Mouse (Mus musculus) midbrain, postnatal 0 days (tissue): ENCODE results near the gene Yipf3. TPM values are rescaled to one million over a fixed set of nuclear protein-coding genes. Genes with fewer than 3 reads are reported as not detected.
A peak's percentile ranks its signal among the peaks of the same experiment; 100 is the strongest.

Experiments used
- ATAC-seq: fragments of 200-750 bp; cut with Nextera tagmentation; 2 replicates; pipeline ENCODE4 v1.8.0; 2017; ENCODE audit warnings: moderate number of reproducible peaks, mild to moderate bottlenecking, moderate TSS enrichment, moderate library complexity; ENCODE audit not compliant: low FRiP score
- DNase-seq: peaks from one replicate; pipeline ENCODE4 v3.0.0-alpha.2; 2015; ENCODE audit warnings: low spot score
- H3K27ac ChIP-seq: fragments of 300-500 bp; sonication (generic); 2 replicates; pipeline ENCODE4 v1.5.1; 2014; ENCODE audit warnings: low read depth, mild to moderate bottlenecking, low read length, mixed read lengths
- H3K27me3 ChIP-seq: fragments of 300-500 bp; sonication (generic); 2 replicates; pipeline ENCODE4 v1.6.1; 2014; ENCODE audit warnings: low read length, control low read depth, mixed read lengths; ENCODE audit not compliant: insufficient read depth
- H3K36me3 ChIP-seq: fragments of 300-500 bp; sonication (generic); 2 replicates; pipeline ENCODE4 v1.6.1; 2014; ENCODE audit warnings: low read length, control low read depth, mixed read lengths; ENCODE audit not compliant: insufficient read depth
- H3K4me1 ChIP-seq: fragments of 300-500 bp; sonication (generic); 2 replicates; pipeline ENCODE4 v1.6.1; 2014; ENCODE audit warnings: mild to moderate bottlenecking, control low read depth, antibody characterized with exemption, low read length, mixed read lengths; ENCODE audit not compliant: insufficient read depth
- H3K4me2 ChIP-seq: fragments of 300-500 bp; sonication (generic); 2 replicates; pipeline ENCODE4 v1.6.1; 2014; ENCODE audit warnings: low read depth, mild to moderate bottlenecking, low read length, mixed read lengths; ENCODE audit not compliant: poor library complexity, severe bottlenecking
- H3K4me3 ChIP-seq: fragments of 300-500 bp; sonication (generic); 2 replicates; pipeline ENCODE4 v1.5.1; 2014; ENCODE audit warnings: low read depth, mild to moderate bottlenecking, low read length, moderate library complexity
- H3K9ac ChIP-seq: fragments of 300-500 bp; sonication (generic); replicated peaks from 2 replicates; pipeline ENCODE4 v1.6.1; 2014; ENCODE audit warnings: mild to moderate bottlenecking, low read length, moderate library complexity, mixed read lengths; ENCODE audit not compliant: poor library complexity, severe bottlenecking
- H3K9me3 ChIP-seq: fragments of 300-500 bp; sonication (generic); 2 replicates; pipeline ENCODE4 v1.6.1; 2016; ENCODE audit warnings: low read length, control low read depth
- CTCF ChIP-seq: IDR thresholded peaks from 2 replicates; pipeline ENCODE4 v1.5.1; 2016; ENCODE audit warnings: antibody characterized with exemption, mild to moderate bottlenecking
- WGBS: fragments of 180-500 bp; shearing (Covaris S2); extraction: QIAGEN DNeasy Blood & Tissue Kit; methylation state at CpG from one replicate; pipeline ENCODE4 v1.1.7; 2014; 5-methylcytosine and 5-hydroxymethylcytosine counted together
- polyA plus RNA-seq: library from polyadenylated mRNA; unstranded; fragments of >200 nt; fragmentation: Nextera tagmentation; extraction: Ambion mirVana; gene quantifications from 2 replicates; pipeline ENCODE4 v1.2.1, GENCODE M21; 2015
- total RNA-seq: library from RNA; depleted of rRNA; stranded (reverse); fragments of >200 nt; gene quantifications from 2 replicates; pipeline ENCODE4 v1.2.3, GENCODE M21; 2014; rRNA removed

Yipf3 gene
- 18.9 and 24.8 TPM in 2 replicates for total RNA-seq
- 70.6 and 77.4 TPM in 2 replicates for polyA plus RNA-seq

DNA sequence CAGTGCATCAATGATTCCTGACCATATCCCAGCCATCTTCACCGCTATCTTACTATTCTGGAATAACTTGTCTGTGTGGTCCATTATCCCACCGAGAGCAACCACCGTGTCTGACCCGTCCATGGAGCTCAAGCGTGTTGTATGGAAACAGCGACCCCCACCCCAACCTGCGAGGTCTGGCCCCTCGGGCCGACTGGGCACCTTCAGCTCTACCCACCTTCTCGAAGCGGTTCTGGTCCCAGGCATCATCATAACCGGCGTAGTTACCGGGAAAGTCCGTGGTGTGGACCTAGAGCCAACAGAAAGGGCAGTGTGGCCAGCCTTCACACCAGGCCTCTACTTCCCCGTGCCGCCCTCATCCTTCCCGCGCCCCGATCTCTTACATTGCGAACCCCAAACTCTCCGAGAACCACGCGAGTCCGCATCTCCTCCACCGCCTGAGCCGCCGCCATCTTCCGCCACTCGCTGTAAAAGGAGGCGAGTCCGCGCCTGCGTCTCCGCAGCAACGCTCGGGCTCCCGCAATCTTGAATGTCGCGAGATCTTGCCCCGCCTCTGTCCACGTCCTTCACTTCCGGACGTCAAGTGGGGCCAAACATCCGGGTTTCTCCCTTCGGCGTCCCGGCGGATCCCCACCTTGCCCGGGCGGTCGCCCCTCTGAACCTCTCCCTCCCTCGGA is at the start of gene Yipf3, which contains the start of gene Polr1c:
TSS of gene Yipf3 (plus strand) at position 569 of the 677 bp plus-strand sequence.
TSS of gene Polr1c (minus strand) at position 543 of the 677 bp plus-strand sequence.
- WGBS: under 1% methylated on average over 53 of the region's 53 CpGs

DNA sequence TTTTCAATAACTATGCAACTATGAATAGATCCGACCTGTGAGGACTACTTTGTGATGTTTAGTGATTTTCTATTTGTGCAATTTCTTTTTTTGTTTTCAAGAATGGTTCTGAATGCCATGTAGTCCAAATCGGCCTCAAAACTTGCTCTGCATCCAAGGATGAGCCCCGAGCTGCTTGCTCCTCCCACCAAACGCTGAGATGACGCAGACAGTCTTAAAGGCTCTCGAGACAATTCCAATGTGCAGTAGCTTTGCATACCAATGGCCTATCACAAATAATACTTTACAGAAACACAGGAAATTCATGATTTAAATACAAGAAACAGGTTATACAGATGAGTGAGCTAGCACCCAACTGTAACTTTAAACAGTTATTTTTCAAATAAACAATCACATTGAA is 46.7 kb upstream of the Yipf3 start:
- Histone ChIP-seq H3K4me1 (peaks cover 18% of the 10 kb centered on the region), H3K4me2 (peak overlapping the region; percentile 74), H3K27me3 (no peaks in the 10 kb centered on the region), H3K27ac (no peak overlapping the region), H3K36me3 (peaks cover 15% of the 10 kb centered on the region), H3K9me3 (no peaks in the 10 kb centered on the region), H3K9ac (no peak overlapping the region), H3K4me3 (no peak overlapping the region)
- DNase-seq (no peak), ATAC-seq (no peak)
- TF ChIP-seq CTCF: no peak
- WGBS: 67% methylated on average over 6 of the region's 6 CpGs

More for the DNA sequence above, at the start of gene Yipf3, which contains the start of gene Polr1c:
- peaks cover 7% of the 10 kb centered on the region for H3K4me1 ChIP-seq
- peak within 1 kb of the TSS; percentile 87 for H3K9ac ChIP-seq
- H3K27me3 ChIP-seq: no peaks in the 10 kb centered on the region
- H3K4me3 ChIP-seq: peak within 1 kb of the TSS; percentile 79
- peak within 1 kb of the TSS; percentile 79 for H3K27ac ChIP-seq
- peak; percentile 96 for DNase-seq
- H3K4me2 ChIP-seq: peak within 1 kb of the TSS; percentile 78
- peak; percentile 92 for ATAC-seq
- no peaks in the 10 kb centered on the region for H3K9me3 ChIP-seq
- peaks cover 59% of the 10 kb centered on the region for H3K36me3 ChIP-seq
- no peak for TF ChIP-seq CTCF

DNA sequence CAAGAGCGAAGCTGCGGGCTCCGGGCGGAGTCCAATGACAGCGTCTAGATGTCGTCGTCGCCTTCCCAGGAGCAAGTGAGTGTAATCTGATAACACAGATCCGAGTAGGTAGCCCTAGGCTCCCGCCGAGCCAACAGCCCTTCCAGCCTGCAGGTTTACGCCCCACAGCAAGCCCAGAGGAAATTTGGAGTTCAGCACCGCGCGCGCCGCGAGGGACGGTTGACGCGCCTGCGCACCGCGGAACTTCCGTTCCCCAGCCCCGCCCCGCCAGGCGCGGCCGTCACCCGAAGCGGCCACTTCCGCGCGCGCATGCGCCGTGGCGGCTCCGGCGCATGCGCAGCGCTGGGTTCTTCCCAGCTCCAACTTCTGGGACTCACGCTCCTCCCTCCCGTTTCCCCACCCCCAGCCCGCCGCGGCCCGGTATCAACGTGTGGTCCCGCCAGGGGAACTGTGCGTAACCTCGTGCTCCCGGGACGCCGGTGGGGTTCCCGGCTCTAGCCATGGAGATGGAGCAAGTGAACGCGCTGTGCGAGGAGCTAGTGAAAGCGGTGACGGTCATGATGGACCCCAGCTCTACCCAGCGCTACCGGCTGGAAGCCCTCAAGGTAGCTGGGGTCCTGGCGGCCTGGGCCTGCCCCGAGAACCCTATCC is 45.3 kb upstream of the Yipf3 start, which contains the start of the genes Polh and Xpo5:
TSS of gene Polh (minus strand) at position 225 of the 651 bp plus-strand sequence.
TSS of gene Xpo5 (plus strand) at position 362 of the 651 bp plus-strand sequence.
- ATAC-seq (peak; percentile 93), DNase-seq (peak; percentile 96)
- Histone ChIP-seq H3K4me2 (peak within 1 kb of the TSS; percentile 85), H3K9ac (peak within 1 kb of the TSS; percentile 74), H3K4me1 (peaks cover 18% of the 10 kb centered on the region), H3K27ac (peak within 1 kb of the TSS; percentile 74), H3K4me3 (peak within 1 kb of the TSS; percentile 82), H3K9me3 (no peaks in the 10 kb centered on the region), H3K27me3 (no peaks in the 10 kb centered on the region), H3K36me3 (peaks cover 20% of the 10 kb centered on the region)
- WGBS: under 1% methylated on average over 60 of the region's 66 CpGs
- peak; percentile 26; the same call in 1 of the 2 replicates for TF ChIP-seq CTCF

DNA sequence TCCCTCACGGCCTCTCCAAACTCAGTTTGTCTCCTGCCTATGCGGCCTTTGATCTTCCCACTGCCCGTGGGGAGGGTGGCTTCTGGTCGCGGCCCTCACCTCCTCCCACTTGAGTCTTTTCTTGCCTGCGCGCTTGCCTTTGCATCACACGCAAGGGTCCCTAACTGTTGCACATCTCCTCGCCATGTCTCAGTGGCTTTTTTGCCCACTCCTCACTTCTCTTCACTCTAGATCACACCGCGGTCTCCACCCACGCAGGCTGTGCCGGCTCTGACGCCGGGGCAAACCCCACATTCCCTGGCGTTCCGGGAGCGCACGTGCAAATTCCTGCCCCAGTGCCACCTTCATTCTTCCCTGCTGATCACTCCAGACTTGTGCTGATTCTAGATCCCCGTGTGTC is 44.8 kb upstream of the Yipf3 start:
- Histone ChIP-seq H3K4me2 (peak overlapping the region; percentile 85), H3K9me3 (no peaks in the 10 kb centered on the region), H3K4me3 (peak overlapping the region; percentile 82), H3K36me3 (peaks cover 25% of the 10 kb centered on the region), H3K9ac (peak overlapping the region; percentile 74), H3K27ac (peak overlapping the region; percentile 74), H3K4me1 (peaks cover 18% of the 10 kb centered on the region), H3K27me3 (no peaks in the 10 kb centered on the region)
- ATAC-seq: peak; percentile 38; the same call in 1 of the 2 replicates
- TF ChIP-seq CTCF: no peak
- DNase-seq: no peak
- WGBS: under 1% methylated on average over 20 of the region's 20 CpGs

DNA sequence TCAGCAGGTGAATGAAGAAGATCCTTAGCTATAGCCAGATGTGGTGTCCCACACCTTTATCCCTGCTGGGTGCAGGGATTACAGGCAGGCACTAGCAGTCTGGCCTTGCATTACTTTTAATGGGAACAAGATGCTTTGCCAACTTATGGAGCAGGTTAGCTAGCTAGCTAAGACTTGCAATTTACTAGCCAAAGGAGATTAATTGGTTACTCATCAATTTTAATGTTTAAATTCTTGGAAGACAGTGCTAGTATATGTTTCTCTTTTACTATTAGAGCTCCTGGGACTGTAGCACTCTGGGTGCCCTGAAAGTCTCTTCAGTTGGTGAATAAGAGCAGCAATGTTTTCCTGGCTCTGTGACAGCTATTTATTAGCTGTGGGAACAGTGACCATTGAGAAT is 41.2 kb upstream of the Yipf3 start:
- Histone ChIP-seq H3K4me2 (no peak overlapping the region), H3K9ac (no peak overlapping the region), H3K27me3 (no peaks in the 10 kb centered on the region), H3K27ac (no peak overlapping the region), H3K4me3 (no peak overlapping the region), H3K9me3 (no peaks in the 10 kb centered on the region), H3K4me1 (peaks cover 10% of the 10 kb centered on the region), H3K36me3 (peaks cover 45% of the 10 kb centered on the region)
- no peak for TF ChIP-seq CTCF
- ATAC-seq: no peak
- no peak for DNase-seq

DNA sequence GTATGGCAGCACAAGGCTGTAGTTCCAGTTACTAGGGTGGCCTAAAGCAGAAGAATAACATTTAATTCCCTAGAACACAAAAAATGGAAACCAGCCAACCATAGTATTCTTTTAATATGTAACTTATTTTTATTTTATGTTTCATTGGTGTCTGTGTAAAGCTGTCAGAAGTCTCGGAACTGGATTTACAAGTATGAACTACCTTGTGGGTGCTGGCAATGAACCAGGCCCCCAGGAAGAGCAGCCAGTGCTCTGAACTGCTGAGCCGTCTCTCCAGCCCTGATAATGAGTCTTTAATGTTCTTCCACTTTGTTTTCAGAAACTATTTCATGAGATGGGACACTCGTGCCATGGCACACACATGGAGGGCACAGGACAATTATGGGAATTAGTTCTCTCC is 37.3 kb upstream of the Yipf3 start:
- Histone ChIP-seq H3K27ac (no peak overlapping the region), H3K4me1 (no peaks in the 10 kb centered on the region), H3K9me3 (no peaks in the 10 kb centered on the region), H3K27me3 (no peaks in the 10 kb centered on the region), H3K4me3 (no peak overlapping the region), H3K36me3 (peaks cover 72% of the 10 kb centered on the region), H3K9ac (no peak overlapping the region), H3K4me2 (no peak overlapping the region)
- 93% methylated on average over 3 of the region's 3 CpGs for WGBS
- DNase-seq (no peak), ATAC-seq (no peak)
- TF ChIP-seq CTCF: no peak
